Mouse (Mus musculus) testis, adult 10 weeks (tissue): ENCODE results near the gene Cnih4. TPM values are rescaled to one million over a fixed set of nuclear protein-coding genes. Genes with fewer than 3 reads are reported as not detected.

ENCODE experiments used
- polyA plus RNA-seq: library from polyadenylated mRNA; stranded (reverse); fragments of 350-450 nt; fragmentation: Illumina TruSeq; extraction: RNeasy Lipid Tissue Mini Kit (QIAGEN cat#74804); gene quantifications from one replicate; pipeline ENCODE4 v1.2.3, GENCODE M21; 2014; ENCODE audit warnings: low read depth, low replicate concordance

Cnih4 gene
- polyA plus RNA-seq: 64.2 TPM

DNA sequence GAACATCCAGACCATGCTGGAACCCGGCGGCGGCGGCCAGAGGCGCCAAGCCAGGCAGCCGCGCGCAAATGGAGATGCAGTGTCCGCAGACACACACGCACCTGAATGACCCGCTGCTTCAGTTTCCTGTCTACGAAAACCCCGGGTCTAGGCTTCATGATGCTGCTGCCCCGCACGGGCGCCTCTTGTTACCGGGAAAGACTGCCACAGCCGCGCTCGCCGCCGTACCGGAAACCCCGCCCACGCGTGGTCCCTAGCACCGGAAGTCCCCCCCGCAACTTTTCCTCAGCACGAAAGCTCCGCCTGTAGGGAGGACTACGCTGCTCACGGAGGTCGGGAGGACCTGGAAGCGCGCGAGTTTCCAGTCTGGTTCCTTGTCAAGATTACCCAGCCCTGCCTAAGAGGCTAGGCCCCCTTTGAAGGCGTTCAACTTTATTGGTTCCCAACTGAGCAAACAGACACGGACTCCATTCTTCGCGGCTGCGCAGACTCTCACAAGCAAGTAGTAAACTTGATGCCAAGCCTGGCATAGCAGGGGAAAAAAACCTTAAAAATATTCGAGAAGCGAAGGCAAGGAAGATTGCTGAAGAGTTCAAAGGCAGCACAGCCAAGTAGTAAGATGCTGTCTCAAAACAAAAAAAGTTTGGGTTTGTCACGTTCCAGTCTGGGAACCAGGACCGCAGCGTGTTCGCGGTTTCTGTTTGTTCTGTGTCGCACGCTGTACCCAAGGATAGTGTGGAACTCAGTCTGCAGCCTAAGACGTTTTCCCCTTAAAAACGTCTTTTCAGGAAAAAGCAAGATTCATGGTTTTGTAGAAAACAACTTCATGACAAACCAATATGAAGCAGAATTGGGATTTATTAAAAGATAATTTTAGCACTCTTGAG, at the start of gene Cnih4, which contains the start of gene Nvl:
Gene Cnih4, plus strand, starts transcription at position 744 of the 887 bp plus-strand sequence.
Gene Nvl, minus strand, starts transcription at position 255 of the 887 bp plus-strand sequence.

DNA sequence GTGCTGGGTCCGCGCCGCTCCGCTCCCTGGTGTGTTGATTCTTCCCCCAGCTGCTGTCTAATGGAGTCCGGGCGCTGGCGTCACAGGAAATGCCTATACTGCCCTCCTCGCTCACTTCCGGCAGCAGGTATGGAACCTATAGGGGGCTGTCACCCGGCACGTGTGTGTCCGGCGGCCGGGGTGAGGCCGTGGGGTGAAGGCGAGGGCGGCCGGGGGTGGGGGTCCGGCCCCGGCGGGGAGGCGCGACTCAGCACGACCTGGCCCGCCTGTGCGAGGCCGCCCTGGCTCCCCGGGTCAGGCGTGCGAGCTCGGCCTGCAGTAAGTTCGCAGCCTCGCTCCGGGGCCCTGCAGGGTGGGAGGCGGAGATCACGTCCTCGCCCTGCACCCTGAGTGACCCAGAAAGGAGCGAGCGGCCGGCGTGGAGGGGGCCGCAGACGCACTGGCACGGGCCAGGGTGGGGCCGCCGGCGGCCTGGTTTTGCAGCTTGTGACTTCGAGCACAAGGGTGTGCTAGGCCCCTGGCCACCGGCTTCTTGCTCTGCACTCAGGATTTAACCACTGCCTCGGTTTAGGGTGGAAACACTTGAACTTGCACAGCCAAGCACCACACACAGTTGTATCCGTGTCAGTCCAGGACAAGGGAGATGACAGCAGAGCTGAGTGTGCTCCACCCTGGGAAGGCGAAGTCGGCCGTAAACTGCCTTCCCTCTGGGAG, 67.6 kb downstream of the Cnih4 start, which contains the start of gene Wdr26:
Gene Wdr26, minus strand, starts transcription at position 82 of the 714 bp plus-strand sequence.

Other genes starting within 250 kb of the Cnih4 start
- gene Pycr2, start 240.4 kb upstream of the Cnih4 start, polyA plus RNA-seq: 0.36 TPM
- gene Lefty1, start 209.7 kb upstream of the Cnih4 start, polyA plus RNA-seq: 0.13 TPM
- gene Tmem63a, start 202.3 kb upstream of the Cnih4 start, polyA plus RNA-seq: 0.78 TPM
- gene Ephx1, start 123.8 kb upstream of the Cnih4 start, polyA plus RNA-seq: 43.8 TPM
- gene 9130409I23Rik, start 93.5 kb upstream of the Cnih4 start, polyA plus RNA-seq: not detected
- gene Nvl, start 489 bp upstream of the Cnih4 start, polyA plus RNA-seq: 15.6 TPM
- 210 TPM for gene Wdr26, start 67.3 kb downstream of the Cnih4 start, polyA plus RNA-seq
- not detected for gene Cnih3, start 207.9 kb downstream of the Cnih4 start, polyA plus RNA-seq